Mouse (Mus musculus): ENCODE measurements around the gene Eid1. TPM values are rescaled to one million over a fixed set of nuclear protein-coding genes. Genes with fewer than 3 reads are reported as not detected.

Gene Eid1
- 10 to 100 TPM; 40.0 to 58.9 TPM for polyA plus RNA-seq (2017; shearing (Covaris generic))

DNA sequence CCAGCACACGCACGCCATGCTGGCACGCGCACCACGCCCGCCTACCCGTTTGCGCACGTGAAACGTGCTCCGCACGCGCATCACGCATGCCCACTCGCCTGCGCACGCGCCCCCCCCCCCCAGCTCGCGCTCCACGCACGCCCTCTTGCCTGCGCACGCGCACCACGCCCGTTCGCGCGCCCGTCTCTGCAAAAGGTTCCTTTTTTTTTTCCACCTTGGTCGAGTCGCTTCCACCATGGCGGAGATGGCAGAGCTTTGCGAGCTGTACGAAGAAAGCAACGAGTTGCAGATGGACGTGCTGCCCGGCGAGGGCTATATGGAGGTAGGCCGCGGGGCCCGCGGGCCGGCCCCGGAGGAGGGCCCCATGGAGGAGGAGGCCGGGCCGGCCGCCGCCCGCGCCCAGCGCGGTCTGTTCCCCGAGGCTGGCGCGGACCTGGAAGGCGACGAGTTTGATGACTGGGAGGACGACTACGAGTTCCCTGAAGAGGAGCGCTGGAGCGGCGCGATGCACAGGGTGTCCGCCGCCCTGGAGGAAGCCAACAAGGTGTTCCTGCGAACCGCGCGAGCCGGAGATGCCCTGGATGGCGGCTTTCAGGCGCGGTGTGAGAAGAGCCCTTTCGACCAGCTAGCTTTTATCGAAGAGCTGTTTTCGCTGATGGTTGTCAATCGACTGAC lies at the start of gene Eid1:
Eid1 (plus strand) TSS at position 139 of the 675 bp plus-strand sequence.

DNA sequence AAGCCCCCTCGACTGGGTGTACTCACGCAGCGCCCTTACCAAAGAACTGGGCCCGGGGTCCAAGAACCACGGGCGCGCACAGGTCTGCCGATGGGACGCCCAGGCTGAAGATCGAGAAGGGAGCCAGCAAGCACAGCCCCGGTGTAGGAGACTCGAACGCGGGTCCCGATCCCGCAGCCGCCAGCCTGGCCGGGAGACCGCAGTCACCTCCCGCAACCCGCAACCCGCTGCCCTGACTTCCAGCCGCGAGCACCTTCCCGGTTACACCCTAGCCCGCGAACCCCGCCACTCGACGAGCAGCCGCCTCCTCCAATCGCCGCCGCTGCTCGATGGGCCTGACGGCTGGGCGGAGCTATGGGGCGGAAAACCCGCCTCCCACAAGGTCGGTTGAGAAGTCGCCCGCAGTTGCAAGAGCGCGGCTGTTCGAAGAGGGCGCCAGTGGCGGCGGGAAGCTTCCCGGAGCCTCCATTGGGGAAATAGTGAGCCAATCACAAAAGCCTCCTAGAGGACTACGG lies 48.0 kb upstream of the Eid1 start, which contains the start of gene Cep152:
Cep152 (minus strand) TSS at position 277 of the 515 bp plus-strand sequence.

DNA sequence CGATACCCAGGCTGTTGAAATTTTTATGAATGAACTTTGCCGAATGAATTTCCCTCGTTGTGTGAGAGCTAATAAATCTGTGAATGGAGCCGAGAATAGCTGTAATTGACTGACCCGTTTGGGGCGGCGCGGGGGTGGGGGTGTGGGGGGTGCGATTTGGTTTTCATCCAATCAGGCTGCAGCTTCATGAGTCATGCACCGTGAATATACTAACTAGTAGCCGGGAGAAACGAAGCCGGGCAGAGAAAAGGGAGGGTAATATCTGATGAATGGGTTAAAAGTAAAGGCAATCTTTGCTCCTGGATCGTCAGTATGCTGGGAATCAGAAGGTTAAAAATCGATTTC lies 51.2 kb downstream of the Eid1 start, which contains the start of gene Shc4:
Shc4 (minus strand) TSS at position 63 of the 345 bp plus-strand sequence.

Other genes with a start within 250 kb of the Eid1 start
- under 1 TPM; 0.07 to 0.71 TPM for gene Gm9913, start 168.0 kb upstream of the Eid1 start, polyA plus RNA-seq (2017; shearing (Covaris generic))
- under 1 TPM; 0.02 to 0.47 TPM for gene Fbn1, start 165.1 kb upstream of the Eid1 start, polyA plus RNA-seq (2017; shearing (Covaris generic))
- gene Cep152, start 48.0 kb upstream of the Eid1 start, polyA plus RNA-seq (2017; shearing (Covaris generic)) = 10 to 100 TPM; 10.1 to 12.2 TPM
- gene Shc4, start 51.1 kb downstream of the Eid1 start, polyA plus RNA-seq (2017; shearing (Covaris generic)) = 1 to 10 TPM in 1 of 2 experiments, under 1 TPM in 1; 0.66 to 2.1 TPM
- 10 to 100 TPM; 37.7 to 39.3 TPM for gene Secisbp2l, start 109.8 kb downstream of the Eid1 start, polyA plus RNA-seq (2017; shearing (Covaris generic))
- gene Galk2, start 186.0 kb downstream of the Eid1 start, polyA plus RNA-seq (2017; shearing (Covaris generic)) = 10 to 100 TPM; 31.3 to 33.3 TPM
- gene Cops2, start 186.0 kb downstream of the Eid1 start, polyA plus RNA-seq (2017; shearing (Covaris generic)) = 10 to 100 TPM; 42.6 to 49.2 TPM